Mouse (Mus musculus) liver, adult 2 months (tissue): ENCODE measurements at regions not wholly inside any gene's neighbourhood (a gene's known extent, or its start where the extent isn't known, plus 50 kb on each side); places are given as distances from the start of the nearest gene placed in this dataset.

Experiments
- CTCF ChIP-seq: fragments of 200-500 bp; IDR thresholded peaks from 2 replicates; pipeline ENCODE4 v1.5.1; 2011; ENCODE audit warnings: low read depth, low read length, control low read depth
- POLR2A ChIP-seq: fragments of 200-500 bp; IDR thresholded peaks from 2 replicates; pipeline ENCODE4 v1.6.1; 2011; ENCODE audit warnings: low read length, control low read depth; ENCODE audit not compliant: insufficient read depth; ENCODE audit errors: extremely low read depth

- TF ChIP-seq POLR2A: no peak
- TF ChIP-seq CTCF: peak; percentile 23; the same call in 1 of the 2 replicates
Observed at GRCm38 (mm10) chr10:111636283-111636682, 130.2 kb downstream of the Phlda1 start.
